Mouse (Mus musculus) cortical plate, adult 2 months (tissue): ENCODE results near the gene Fbxo28. TPM values are rescaled to one million over a fixed set of nuclear protein-coding genes. Genes with fewer than 3 reads are reported as not detected.

ENCODE experiments used
- H3K27ac ChIP-seq: fragments of 200-500 bp; 2 replicates; pipeline ENCODE4 v1.5.1; 2012; ENCODE audit warnings: low read length, control low read depth, inconsistent platforms; ENCODE audit not compliant: insufficient read depth
- H3K4me1 ChIP-seq: fragments of 200-500 bp; 2 replicates; pipeline ENCODE4 v1.6.1; 2011; ENCODE audit warnings: low read length; ENCODE audit not compliant: control insufficient read depth, insufficient read depth
- H3K4me3 ChIP-seq: fragments of 200-500 bp; 2 replicates; pipeline ENCODE4 v1.5.1; 2011; ENCODE audit warnings: mild to moderate bottlenecking, low read length, control low read depth; ENCODE audit not compliant: insufficient read depth
- CTCF ChIP-seq: fragments of 200-500 bp; IDR thresholded peaks from 2 replicates; pipeline ENCODE4 v1.5.1; 2011; ENCODE audit warnings: mild to moderate bottlenecking, control low read depth, low read length; ENCODE audit not compliant: insufficient read depth; ENCODE audit errors: extremely low read depth
- POLR2A ChIP-seq: fragments of 200-500 bp; IDR thresholded peaks from 2 replicates; pipeline ENCODE4 v1.6.1; 2011; ENCODE audit warnings: mild to moderate bottlenecking, low read length, control low read depth; ENCODE audit not compliant: insufficient read depth; ENCODE audit errors: extremely low read depth
- polyA plus RNA-seq: library from polyadenylated mRNA; depleted of rRNA; stranded (reverse); fragments of >200 nt; gene quantifications from 2 replicates; pipeline ENCODE4 v1.2.3, GENCODE M21; 2012; rRNA removed

Fbxo28 gene
- polyA plus RNA-seq, 1 experiment: 27.4 TPM

GRCm38 (mm10) chr1:182266028-182266525, 75.4 kb downstream of the Fbxo28 start:
- Histone ChIP-seq H3K27ac (no peak overlapping the region), H3K4me1 (no peaks in the 10 kb centered on the region), H3K4me3 (no peak overlapping the region)
- TF ChIP-seq POLR2A (no peak), CTCF (no peak)

Other genes with a start within 250 kb of the Fbxo28 start
- gene Srp9, start 216.9 kb downstream of the Fbxo28 start, polyA plus RNA-seq: 112 and 115 TPM in 2 replicates
- not detected in 2 replicates for gene Vmn1r1, start 177.1 kb downstream of the Fbxo28 start, polyA plus RNA-seq
- 77.2 and 88.7 TPM in 2 replicates for gene Degs1, start 58.8 kb downstream of the Fbxo28 start, polyA plus RNA-seq
- 13.4 and 14.0 TPM in 2 replicates for gene Trp53bp2, start 67.5 kb upstream of the Fbxo28 start, polyA plus RNA-seq
- 61.4 and 63.3 TPM in 2 replicates for gene Capn2, start 176.0 kb upstream of the Fbxo28 start, polyA plus RNA-seq
- 0.04 TPM in 1 of 2 replicates, not detected in the other for gene Capn8, start 223.4 kb upstream of the Fbxo28 start, polyA plus RNA-seq